Mouse (Mus musculus): ENCODE results near the gene Gm49510. TPM values are rescaled to one million over a fixed set of nuclear protein-coding genes. Genes with fewer than 3 reads are reported as not detected.

Gm49510 gene
- total and polyA plus RNA-seq, 3 experiments, result 0.12 to 0.25 TPM; not detected in 1

- in situ Hi-C loops (cut with MboI; ENCODE audit: low pct_ligation_motif_present, low pct_unique_long_range_greater_than_20kb, low sequenced_read_pairs), result no loop called here
- Histone ChIP-seq H3K9me3 (replicated peaks; ENCODE audit: low read length) (no peaks in the 10 kb centered on the region), H3K4me2 (ENCODE audit: insufficient read depth, low read depth, poor library complexity, severe bottlenecking) (peak overlapping the region; percentile 90; the same call in 1 of the 2 replicates), H3K27ac (ENCODE audit: insufficient read depth, low read depth) (no peak overlapping the region), H3K4me3 (replicated peaks in 1 of 3; ENCODE audit: low read depth in 2 of 3, low read length in 2 of 3, poor library complexity in 1 of 3) (no peak overlapping the region), H3K36me3 (replicated peaks in 1 of 2; ENCODE audit: control insufficient read depth in 1 of 2, insufficient read depth in 1 of 2, low read length in 1 of 2) (peaks cover 48 to 54% of the 10 kb centered on the region in 2 experiments), H3K4me1 (ENCODE audit: control insufficient read depth in 1 of 2, insufficient read depth in 2 of 2) (peaks cover 6 to 26% of the 10 kb centered on the region in 2 experiments; a peak in 3 of 4 replicates), H3K79me2 (replicated peaks; ENCODE audit: control insufficient read depth, extremely low read depth, insufficient read depth, poor library complexity, severe bottlenecking) (peaks cover 14% of the 10 kb centered on the region; the same call in 1 of the 2 replicates), H3K27me3 (replicated peaks) (no peaks in the 10 kb centered on the region), H3K9ac (ENCODE audit: insufficient read depth, low read depth) (no peak overlapping the region)
- no peak for TF ChIP-seq ZNF384 (IDR thresholded peaks at IDR 0.05; ENCODE audit: low read depth, low read length)
- TF ChIP-seq ETS1 (conservative IDR thresholded peaks at IDR 0.05; ENCODE audit: low read depth, low read length), result no peak
- TF ChIP-seq POLR2AphosphoS2 (IDR thresholded peaks at IDR 0.05; ENCODE audit: low read depth, low read length), result no peak
- no peak for TF ChIP-seq HCFC1 (IDR thresholded peaks at IDR 0.05; ENCODE audit: low read depth, low read length)
- no peak for TF ChIP-seq BHLHE40 (IDR thresholded peaks at IDR 0.05; ENCODE audit: low read depth, low read length)
- no peak for TF ChIP-seq ZC3H11A (IDR thresholded peaks at IDR 0.05; ENCODE audit: low read depth, low read length)
- dilution Hi-C loops (cut with MboI; ENCODE audit: extremely low pct_ligation_motif_present, extremely low pct_unique_long_range_greater_than_20kb, low sequenced_read_pairs), result no loop called here
- DNase-seq (ENCODE audit: extremely low read depth), result no peak
Observed at GRCm38 (mm10) chr15:78936403-78936802, 36.9 kb downstream of the Gm49510 start.

DNA sequence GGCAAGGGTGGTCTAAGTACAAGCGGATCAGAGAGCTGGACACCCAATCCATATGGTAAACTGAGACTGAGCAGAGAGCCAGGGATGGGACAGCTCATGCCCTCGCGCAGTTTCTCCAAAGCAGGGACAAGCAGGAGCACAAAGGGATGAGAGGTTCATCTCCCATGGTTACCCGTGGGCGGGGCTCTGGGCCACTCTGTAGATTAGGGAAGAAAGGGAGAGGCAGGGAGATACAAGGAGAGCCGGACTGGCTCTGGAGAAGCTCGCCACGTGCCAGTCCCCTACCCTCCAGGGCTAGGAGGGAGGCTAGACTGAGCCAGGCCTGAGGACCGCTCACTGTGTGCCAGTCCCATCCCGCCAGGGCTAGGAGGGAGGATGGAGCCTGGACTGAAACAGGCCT, 37.8 kb downstream of the Gm49510 start:
- Histone ChIP-seq H3K36me3 (replicated peaks in 1 of 2; ENCODE audit: control insufficient read depth in 1 of 2, insufficient read depth in 1 of 2, low read length in 1 of 2) (peaks cover 51 to 62% of the 10 kb centered on the region in 2 experiments), H3K9ac (ENCODE audit: insufficient read depth, low read depth) (no peak overlapping the region)
- in situ Hi-C loops (cut with MboI; ENCODE audit: low pct_ligation_motif_present, low pct_unique_long_range_greater_than_20kb, low sequenced_read_pairs), result no loop called here

DNA sequence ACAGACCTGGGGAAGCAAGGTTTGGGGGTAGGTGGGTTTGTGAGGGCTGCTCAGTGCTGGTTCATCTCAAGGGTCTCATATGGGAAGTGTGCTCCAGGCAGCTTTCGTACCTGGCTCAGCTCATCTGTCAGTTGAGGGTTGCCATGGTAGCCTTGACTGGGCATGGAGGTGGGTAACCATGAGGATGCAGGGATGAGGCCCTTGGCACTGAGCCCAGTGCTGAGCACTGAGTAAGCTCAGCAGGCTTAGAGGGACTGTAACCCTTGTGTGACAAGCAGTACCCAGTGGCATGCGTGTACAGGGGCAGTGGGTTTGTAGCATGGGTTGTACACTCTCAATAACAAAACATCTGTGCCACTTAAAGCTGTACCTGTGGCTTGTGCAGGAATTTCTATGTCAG, 38.5 kb downstream of the Gm49510 start:
- Histone ChIP-seq H3K4me3 (replicated peaks in 1 of 3; ENCODE audit: low read depth in 2 of 3, low read length in 2 of 3, poor library complexity in 1 of 3) (no peak overlapping the region), H3K79me2 (replicated peaks; ENCODE audit: control insufficient read depth, extremely low read depth, insufficient read depth, poor library complexity, severe bottlenecking) (peaks cover 14% of the 10 kb centered on the region; the same call in 1 of the 2 replicates), H3K27ac (ENCODE audit: insufficient read depth, low read depth) (no peak overlapping the region), H3K9me3 (replicated peaks; ENCODE audit: low read length) (no peaks in the 10 kb centered on the region), H3K9ac (ENCODE audit: insufficient read depth, low read depth) (no peak overlapping the region), H3K4me2 (ENCODE audit: insufficient read depth, low read depth, poor library complexity, severe bottlenecking) (no peak overlapping the region), H3K4me1 (ENCODE audit: control insufficient read depth in 1 of 2, insufficient read depth in 2 of 2) (peaks cover 6 to 18% of the 10 kb centered on the region in 2 experiments; a peak in 3 of 4 replicates), H3K36me3 (replicated peaks in 1 of 2; ENCODE audit: control insufficient read depth in 1 of 2, insufficient read depth in 1 of 2, low read length in 1 of 2) (peaks cover 51 to 66% of the 10 kb centered on the region in 2 experiments), H3K27me3 (replicated peaks) (no peaks in the 10 kb centered on the region)
- in situ Hi-C loops (cut with MboI; ENCODE audit: low pct_ligation_motif_present, low pct_unique_long_range_greater_than_20kb, low sequenced_read_pairs), result no loop called here
- TF ChIP-seq MAZ (IDR thresholded peaks at IDR 0.05; ENCODE audit: low read depth, low read length) (no peak), CHD2 (IDR thresholded peaks at IDR 0.05; ENCODE audit: low read length) (no peak), PAX5 (IDR thresholded peaks at IDR 0.05; ENCODE audit: low read length) (no peak), POLR2A (IDR thresholded peaks at IDR 0.05; ENCODE audit: low read depth, low read length) (no peak), MEF2A (IDR thresholded peaks at IDR 0.05; ENCODE audit: borderline replicate concordance, low read depth, low read length) (no peak), NRF1 (IDR thresholded peaks at IDR 0.05; ENCODE audit: low read depth, low read length) (no peak), GABPA (IDR thresholded peaks at IDR 0.05; ENCODE audit: insufficient replicate concordance, low read depth, low read length) (no peak), RAD21 (IDR thresholded peaks at IDR 0.05; ENCODE audit: low read depth, low read length) (no peak), ELF1 (IDR thresholded peaks at IDR 0.05; ENCODE audit: low read depth, low read length) (no peak), MYC (IDR thresholded peaks at IDR 0.05; ENCODE audit: low read depth, low read length) (no peak), NELFE (IDR thresholded peaks at IDR 0.05; ENCODE audit: low read depth, low read length) (no peak), ZKSCAN1 (IDR thresholded peaks at IDR 0.05; ENCODE audit: borderline replicate concordance, low read depth, low read length) (no peak)
- DNase-seq (ENCODE audit: extremely low read depth), result no peak
- dilution Hi-C loops (cut with MboI; ENCODE audit: extremely low pct_ligation_motif_present, extremely low pct_unique_long_range_greater_than_20kb, low sequenced_read_pairs), result no loop called here

More for the DNA sequence above, 37.8 kb downstream of the Gm49510 start:
- dilution Hi-C loops (cut with MboI; ENCODE audit: extremely low pct_ligation_motif_present, extremely low pct_unique_long_range_greater_than_20kb, low sequenced_read_pairs), result no loop called here
- H3K4me3 ChIP-seq (replicated peaks in 1 of 3; ENCODE audit: low read depth in 2 of 3, low read length in 2 of 3, poor library complexity in 1 of 3), result no peak overlapping the region
- H3K9me3 ChIP-seq (replicated peaks; ENCODE audit: low read length), result no peaks in the 10 kb centered on the region
- TF ChIP-seq TCF12 (IDR thresholded peaks at IDR 0.05; ENCODE audit: low read depth, low read length), result no peak
- TF ChIP-seq NELFE (IDR thresholded peaks at IDR 0.05; ENCODE audit: low read depth, low read length), result no peak
- TF ChIP-seq MXI1 (IDR thresholded peaks at IDR 0.05; ENCODE audit: low read depth, low read length), result no peak
- TF ChIP-seq RCOR1 (conservative IDR thresholded peaks at IDR 0.05; ENCODE audit: low read depth, low read length), result no peak
- TF ChIP-seq USF2 (conservative IDR thresholded peaks at IDR 0.05; ENCODE audit: low read depth, low read length), result no peak
- TF ChIP-seq ETS1 (conservative IDR thresholded peaks at IDR 0.05; ENCODE audit: low read depth, low read length), result no peak
- no peak for TF ChIP-seq KAT2A (IDR thresholded peaks at IDR 0.05; ENCODE audit: insufficient replicate concordance, low read length)
- no peak for TF ChIP-seq E2F4 (IDR thresholded peaks at IDR 0.05; ENCODE audit: insufficient replicate concordance, low read depth, low read length)
- TF ChIP-seq NRF1 (IDR thresholded peaks at IDR 0.05; ENCODE audit: low read depth, low read length), result no peak
- no peak for TF ChIP-seq ELF1 (IDR thresholded peaks at IDR 0.05; ENCODE audit: low read depth, low read length)
- TF ChIP-seq UBTF (IDR thresholded peaks at IDR 0.05; ENCODE audit: low read depth, low read length), result no peak
- no peak for TF ChIP-seq HCFC1 (IDR thresholded peaks at IDR 0.05; ENCODE audit: low read depth, low read length)
- no peak overlapping the region for H3K27ac ChIP-seq (ENCODE audit: insufficient read depth, low read depth)
- no peak for DNase-seq (ENCODE audit: extremely low read depth)
- H3K79me2 ChIP-seq (replicated peaks; ENCODE audit: control insufficient read depth, extremely low read depth, insufficient read depth, poor library complexity, severe bottlenecking), result peaks cover 14% of the 10 kb centered on the region; the same call in 1 of the 2 replicates
- no peaks in the 10 kb centered on the region for H3K27me3 ChIP-seq (replicated peaks)
- H3K4me2 ChIP-seq (ENCODE audit: insufficient read depth, low read depth, poor library complexity, severe bottlenecking), result no peak overlapping the region
- peaks cover 6 to 21% of the 10 kb centered on the region in 2 experiments; a peak in 3 of 4 replicates for H3K4me1 ChIP-seq (ENCODE audit: control insufficient read depth in 1 of 2, insufficient read depth in 2 of 2)
